Mouse (Mus musculus) layer of hippocampus, adult 9-11 months (tissue): ENCODE data around the gene Trmt44.
"Not testable (repeated sequence)": the region's sequence is repeated elsewhere in the genome, so short reads cannot be mapped to it uniquely, and the experiment has no call there.

ENCODE experiments used
- DNase-seq: peaks from one replicate; pipeline ENCODE4 v3.0.0; 2022

The Trmt44 gene

GRCm38 (mm10) chr5:35584259-35584658 is 9.4 kb upstream of the Trmt44 start:
- not testable (repeated sequence) for DNase-seq

GRCm38 (mm10) chr5:35583221-35583783 is 8.4 kb upstream of the Trmt44 start:
- DNase-seq: peak; percentile 19

- DNase-seq: peak; percentile 98
These were observed 7.8 kb upstream of the Trmt44 start, which contains the start of gene Acox3 for GRCm38 (mm10) chr5:35582445-35583220. Acox3 (plus strand) TSS chr5:35583040.

DNA sequence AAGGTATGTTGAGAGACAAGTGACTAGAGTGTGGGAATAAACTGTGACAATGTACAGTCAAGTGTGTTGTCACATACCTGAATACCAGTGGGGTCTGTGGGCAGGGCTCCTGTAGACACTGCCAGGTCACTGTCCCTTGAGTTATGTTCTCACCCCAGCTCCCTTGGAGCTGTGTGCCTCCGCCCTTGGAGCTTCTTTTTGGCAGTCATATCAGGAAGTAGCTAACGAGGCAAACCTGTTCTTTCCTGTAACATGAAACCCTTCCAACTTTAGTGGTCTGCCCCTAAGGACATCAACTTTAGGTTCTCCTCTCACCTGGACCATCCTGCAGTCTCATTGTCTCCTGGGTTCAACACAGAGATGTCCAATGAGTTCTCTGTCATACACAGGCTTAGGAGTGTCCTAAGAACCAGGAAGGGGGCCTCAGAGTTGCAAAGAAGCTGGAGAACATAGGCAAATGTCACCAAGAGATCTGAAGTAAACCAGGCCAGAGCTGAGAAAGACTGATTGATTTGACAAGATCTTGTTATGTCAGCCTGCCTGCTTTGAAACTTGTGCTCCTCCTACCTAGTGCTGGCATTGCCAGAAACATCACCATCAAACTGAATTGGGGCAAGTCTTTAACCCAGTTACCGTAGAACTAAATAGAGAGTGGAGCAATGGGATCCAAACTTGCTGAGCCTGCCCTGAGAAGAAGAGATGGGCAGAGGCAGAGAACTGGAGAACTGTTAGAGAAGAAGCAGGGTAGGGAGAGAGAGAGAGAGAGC is 5.5 kb upstream of the Trmt44 start:
- DNase-seq: no peak

- DNase-seq: no peak
These were observed 4.5 kb upstream of the Trmt44 start for GRCm38 (mm10) chr5:35579247-35579893.

DNA sequence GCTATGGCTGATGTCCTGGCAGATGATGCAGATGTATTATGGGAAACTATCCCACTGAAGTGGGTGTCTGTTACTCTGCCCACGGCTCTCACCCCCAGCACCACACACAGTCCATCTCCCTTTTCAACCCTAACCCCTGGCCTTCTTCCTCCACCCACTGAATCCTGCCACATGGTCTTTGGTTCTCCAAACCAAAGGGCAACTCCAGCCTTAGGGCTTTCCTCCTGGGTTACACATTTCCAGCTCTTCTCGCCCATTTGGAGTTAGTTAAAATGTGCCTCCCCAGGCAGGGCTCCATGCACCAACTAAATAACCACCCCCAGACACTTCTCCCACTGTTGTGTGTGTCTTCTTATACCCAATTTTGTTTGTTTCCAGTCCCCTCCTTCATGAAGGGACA is 3.5 kb upstream of the Trmt44 start:
- no peak for DNase-seq

GRCm38 (mm10) chr5:35576409-35577020 is 1.6 kb upstream of the Trmt44 start:
- DNase-seq: no peak

GRCm38 (mm10) chr5:35571546-35571945 is 3.3 kb downstream of the Trmt44 start:
- no peak for DNase-seq

- DNase-seq: no peak
These were observed 8.2 kb downstream of the Trmt44 start for GRCm38 (mm10) chr5:35566632-35567031.

DNA sequence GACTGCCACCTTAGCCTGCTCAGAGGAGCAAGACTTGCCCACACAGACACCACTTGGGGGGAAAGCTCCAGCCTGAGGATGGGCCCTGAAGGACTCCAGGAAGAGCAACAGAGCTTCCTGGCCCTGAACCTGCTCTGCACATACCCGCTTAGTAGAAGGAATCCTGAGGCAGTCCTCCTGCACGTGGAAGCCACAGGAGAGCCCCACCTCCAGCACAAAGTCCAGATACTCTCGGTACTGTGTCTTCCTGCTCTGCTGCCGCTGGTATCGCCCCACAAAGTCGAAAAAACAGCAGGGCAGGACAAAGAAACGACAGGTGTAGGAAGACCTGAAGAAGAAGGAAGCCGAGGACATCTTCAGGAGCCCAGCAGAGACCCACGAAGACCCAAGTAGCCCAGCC is 9.7 kb downstream of the Trmt44 start:
- no peak for DNase-seq

DNA sequence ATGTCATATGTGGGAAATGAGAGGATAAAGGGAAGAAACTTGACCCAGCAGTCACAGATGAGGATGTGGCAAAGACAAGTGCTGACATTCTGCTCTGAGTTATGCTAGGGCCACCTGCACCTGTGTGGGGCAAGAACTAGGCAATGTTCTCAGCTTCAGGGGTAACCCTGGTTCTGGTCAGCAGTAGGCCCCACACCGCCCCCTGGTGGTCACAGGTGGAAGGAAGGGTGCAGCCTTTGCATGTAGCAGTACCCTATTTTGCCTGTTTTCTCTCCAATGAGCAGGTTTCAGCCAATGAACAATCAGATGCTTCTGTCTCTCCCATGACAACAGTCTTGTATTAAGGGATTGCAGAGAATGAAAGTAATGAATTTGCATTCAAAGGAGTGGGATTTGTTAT is 11.4 kb downstream of the Trmt44 start:
- DNase-seq: peak; percentile 52

DNA sequence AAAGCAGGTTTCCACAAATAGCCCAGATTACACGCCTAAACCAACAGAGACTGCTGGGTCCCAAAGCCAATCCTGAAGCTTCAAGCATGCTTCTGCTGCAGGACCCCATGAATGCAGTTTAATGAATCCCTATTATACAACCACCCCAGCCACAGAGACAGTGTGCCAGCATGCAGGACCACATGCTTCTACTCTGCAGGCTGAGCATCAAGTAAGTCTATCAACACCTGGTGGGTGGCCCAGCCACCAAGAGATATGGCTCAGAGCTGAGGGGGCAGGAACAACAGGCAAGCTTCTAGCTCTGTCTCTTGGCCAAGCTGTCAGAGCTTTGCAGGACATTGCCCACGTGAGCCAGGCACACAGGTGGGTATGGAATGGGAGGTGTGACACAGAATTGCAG is 12.3 kb downstream of the Trmt44 start:
- no peak for DNase-seq

DNA sequence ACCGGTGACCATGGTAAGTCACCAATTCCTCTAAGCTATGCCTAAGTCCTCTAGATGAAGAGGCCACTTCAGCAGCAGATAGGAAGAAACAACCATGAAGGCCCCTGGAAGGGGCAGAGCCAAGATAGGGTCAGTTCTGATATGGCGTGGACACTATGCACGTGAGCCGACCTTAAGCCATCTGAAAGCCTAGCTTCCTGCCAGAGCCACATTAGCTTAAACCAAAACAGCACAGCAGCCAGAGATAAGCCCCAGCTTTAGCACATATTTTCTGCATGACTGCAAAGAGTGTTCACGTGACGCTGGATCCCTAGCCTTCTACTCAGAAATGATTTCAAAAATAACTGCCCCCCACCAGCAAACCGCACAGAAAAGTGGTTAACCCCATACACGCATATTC is 15.4 kb downstream of the Trmt44 start:
- no peak for DNase-seq

- no peak for DNase-seq
These were observed 16.8 kb downstream of the Trmt44 start for GRCm38 (mm10) chr5:35557946-35558621.

GRCm38 (mm10) chr5:35556393-35556792 is 18.5 kb downstream of the Trmt44 start:
- DNase-seq: no peak

- no peak for DNase-seq
These were observed 21.9 kb downstream of the Trmt44 start for GRCm38 (mm10) chr5:35552838-35553539.

DNA sequence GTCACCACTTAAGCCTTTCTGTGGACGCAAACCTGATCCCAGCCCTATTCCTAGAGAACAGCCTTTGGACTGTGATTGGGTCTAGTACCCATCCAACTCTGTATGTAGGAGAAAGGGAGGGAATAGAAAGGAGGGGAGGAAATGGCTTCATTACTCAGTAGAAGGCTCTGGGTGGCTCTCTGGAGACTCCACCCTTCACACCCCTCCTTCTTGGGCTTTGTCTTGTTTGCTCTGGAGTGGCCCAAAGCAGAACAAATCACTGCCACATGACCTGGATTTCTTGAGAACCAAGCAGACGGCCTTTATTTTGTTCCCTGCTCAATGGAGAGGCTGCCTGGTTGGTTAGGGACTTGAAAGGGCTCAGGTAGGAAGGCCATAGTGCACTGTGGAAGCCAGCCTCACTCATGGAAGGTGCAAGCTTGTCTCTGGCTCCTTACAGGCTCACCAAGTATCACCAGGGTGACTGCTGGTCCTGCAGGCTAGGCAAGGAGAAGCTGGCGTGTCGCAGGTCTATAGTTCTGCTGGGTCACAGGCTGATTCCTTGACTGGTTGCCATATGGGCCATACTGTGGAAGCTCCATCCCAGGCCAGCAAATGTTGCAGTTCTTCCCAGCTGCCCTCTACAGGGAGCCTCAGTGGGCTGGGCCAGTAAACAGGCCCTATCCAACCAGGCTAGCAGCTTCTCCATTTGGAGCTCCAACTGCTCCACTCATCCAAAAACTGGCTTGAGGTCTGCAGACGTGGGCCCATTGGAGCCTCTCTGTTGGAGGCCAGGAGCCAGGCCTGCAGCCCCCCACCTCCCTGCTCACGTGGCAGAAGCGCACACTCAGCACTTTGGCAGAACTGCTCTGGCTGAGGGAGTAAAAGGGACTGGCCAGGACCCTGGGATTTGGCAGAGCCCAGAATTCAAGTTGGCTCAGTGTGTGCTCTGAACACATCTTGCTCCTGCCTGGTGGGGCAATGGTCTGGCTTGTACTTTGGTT is 22.7 kb downstream of the Trmt44 start:
- no peak for DNase-seq

- no peak for DNase-seq
These were observed 28.7 kb downstream of the Trmt44 start for GRCm38 (mm10) chr5:35546127-35546526.

DNA sequence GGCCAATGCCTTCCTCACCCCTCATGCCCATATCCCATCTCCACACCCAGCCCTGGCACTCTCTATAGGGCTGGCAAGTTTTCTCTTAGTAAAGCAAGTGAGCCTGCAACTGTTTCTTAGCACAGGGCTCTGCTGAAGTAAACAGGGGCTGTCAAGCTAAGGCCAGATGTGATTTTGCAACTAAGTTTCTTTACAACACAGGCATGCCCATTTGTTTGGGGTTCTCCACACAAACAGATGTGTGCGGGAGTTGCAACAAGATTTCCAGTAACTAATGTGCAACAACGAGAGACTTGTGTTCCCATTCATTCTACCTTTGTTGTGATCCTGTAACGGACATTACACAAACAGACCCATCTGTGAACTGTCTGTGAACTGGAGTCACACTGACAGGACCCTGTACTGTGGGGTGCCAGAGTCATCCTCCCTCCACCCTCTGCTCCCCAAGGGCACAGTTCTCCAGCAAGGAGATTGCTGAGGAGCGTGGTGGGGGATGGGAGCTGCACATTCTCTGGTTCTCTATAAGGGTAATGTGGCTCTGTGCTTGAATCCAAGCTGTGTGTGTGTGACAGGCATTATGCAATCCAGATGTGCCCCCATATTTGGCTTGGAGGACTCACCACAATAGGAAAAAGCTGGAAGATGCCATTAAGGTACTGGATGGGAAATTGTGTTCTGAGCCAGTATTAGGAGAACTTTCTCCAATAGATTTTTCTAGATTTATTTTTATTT is 33.6 kb downstream of the Trmt44 start:
- DNase-seq: no peak

DNA sequence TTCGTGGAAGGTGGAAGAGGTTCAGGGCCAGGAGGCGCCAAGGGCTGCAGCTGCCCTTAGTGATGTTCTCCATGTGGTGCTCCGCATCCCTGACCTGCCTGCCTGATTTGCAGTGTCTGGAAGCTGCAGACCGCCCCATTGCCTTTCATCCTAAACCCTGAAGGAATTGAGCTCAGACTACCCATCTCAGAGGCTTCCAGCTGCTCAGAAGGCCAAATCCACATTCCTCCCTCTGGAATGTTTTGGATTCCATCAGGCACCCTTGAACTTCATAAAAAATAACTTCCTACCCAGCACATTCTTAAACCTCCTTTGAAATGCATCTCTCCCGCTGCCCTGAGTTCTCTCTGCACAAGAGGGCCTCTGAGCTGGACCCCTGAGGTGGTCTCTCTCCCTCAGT is 34.3 kb downstream of the Trmt44 start:
- no peak for DNase-seq
